Mouse (Mus musculus) left cerebral cortex, postnatal 36 days (tissue): ENCODE measurements around the gene Yipf3. TPM values are rescaled to one million over a fixed set of nuclear protein-coding genes. Genes with fewer than 3 reads are reported as not detected.

Experiments used
- DNase-seq, 2 experiments: peaks; one replicate each; pipeline ENCODE4 v3.0.0; 2021 to 2022; ENCODE audit warnings: low spot score in 2 of 2, mixed read lengths in 1 of 2
- intact Hi-C: fragments of 180-260 bp; cut with DNase I; formaldehyde crosslinking; loops from one replicate; pipeline ENCODE4 v1.15.1; 2025
- total RNA-seq, 2 experiments: library from RNA; stranded (reverse); gene quantifications; 2 replicates each; pipeline ENCODE4 v1.2.3; 2021

Gene Yipf3
- total RNA-seq, 2 experiments from 2014 or later = 84.6 to 85.6 TPM

- DNase-seq = peak; percentile 93 to 94
- intact Hi-C loops = no loop called here
Measured at GRCm38 (mm10) chr17:46253452-46254084, 5.7 kb downstream of the Yipf3 start, which contains the start of gene Lrrc73. TSS of gene Lrrc73 (plus strand) at chr17:46253531.

GRCm38 (mm10) chr17:46254106-46254505 is 6.2 kb downstream of the Yipf3 start:
- DNase-seq = no peak
- intact Hi-C loops = no loop called here

GRCm38 (mm10) chr17:46255147-46255546 is 7.3 kb downstream of the Yipf3 start:
- DNase-seq = no peak
- intact Hi-C loops = no loop called here

GRCm38 (mm10) chr17:46258279-46259053 is 10.6 kb downstream of the Yipf3 start:
- intact Hi-C loops = no loop called here

GRCm38 (mm10) chr17:46259675-46260074 is 11.8 kb downstream of the Yipf3 start:
- intact Hi-C loops = loop anchor here (5.0 kb wide), 1 partner anchor 253 kb away; no protein-coding TSS in a partner anchor
- DNase-seq = no peak

More at GRCm38 (mm10) chr17:46258279-46259053, 10.6 kb downstream of the Yipf3 start:
- peak in 1 of 2 experiments; percentile 3 for DNase-seq

GRCm38 (mm10) chr17:46262201-46262694 is 14.4 kb downstream of the Yipf3 start:
- DNase-seq = no peak
- intact Hi-C loops = loop anchor here (5.0 kb wide), 1 partner anchor 250 kb away; no protein-coding TSS in a partner anchor

GRCm38 (mm10) chr17:46265502-46265901 is 17.6 kb downstream of the Yipf3 start:
- no peak for DNase-seq

GRCm38 (mm10) chr17:46265918-46266618 is 18.2 kb downstream of the Yipf3 start:
- intact Hi-C loops = loop anchor here (2.0 to 5.0 kb wide), 2 partner anchors 33 to 121 kb away; no protein-coding TSS in a partner anchor
- peak; percentile 82 to 85 for DNase-seq

More at GRCm38 (mm10) chr17:46265502-46265901, 17.6 kb downstream of the Yipf3 start:
- intact Hi-C loops = loop anchor here (5.0 kb wide), 1 partner anchor 122 kb away; no protein-coding TSS in a partner anchor

- no peak for DNase-seq
- intact Hi-C loops = loop anchor here (2.0 to 5.0 kb wide), 2 partner anchors 32 to 120 kb away; no protein-coding TSS in a partner anchor
Measured at GRCm38 (mm10) chr17:46266986-46267385, 19.1 kb downstream of the Yipf3 start.

GRCm38 (mm10) chr17:46267511-46267910 is 19.6 kb downstream of the Yipf3 start:
- intact Hi-C loops = loop anchor here (2.0 to 5.0 kb wide), 2 partner anchors 31 to 120 kb away; no protein-coding TSS in a partner anchor
- DNase-seq = no peak

- intact Hi-C loops = loop anchor here (5.0 kb wide), 1 partner anchor 119 kb away; no protein-coding TSS in a partner anchor
- DNase-seq = no peak
Measured at GRCm38 (mm10) chr17:46268026-46268720, 20.3 kb downstream of the Yipf3 start.

GRCm38 (mm10) chr17:46269771-46270534 is 22.1 kb downstream of the Yipf3 start:
- intact Hi-C loops = loop anchor here (5.0 kb wide), 1 partner anchor 117 kb away; no protein-coding TSS in a partner anchor
- DNase-seq = no peak

GRCm38 (mm10) chr17:46272058-46272457 is 24.2 kb downstream of the Yipf3 start:
- DNase-seq = no peak
- intact Hi-C loops = no loop called here

GRCm38 (mm10) chr17:46272675-46273074 is 24.8 kb downstream of the Yipf3 start:
- DNase-seq = no peak
- intact Hi-C loops = no loop called here

- DNase-seq = no peak
- intact Hi-C loops = no loop called here
Measured at GRCm38 (mm10) chr17:46273803-46274236, 25.9 kb downstream of the Yipf3 start.

- DNase-seq = no peak
- intact Hi-C loops = no loop called here
Measured at GRCm38 (mm10) chr17:46274465-46274864, 26.6 kb downstream of the Yipf3 start.

- no peak for DNase-seq
- intact Hi-C loops = no loop called here
Measured at GRCm38 (mm10) chr17:46275034-46275433, 27.2 kb downstream of the Yipf3 start.

- intact Hi-C loops = no loop called here
- no peak for DNase-seq
Measured at GRCm38 (mm10) chr17:46275506-46275905, 27.6 kb downstream of the Yipf3 start.
